Mouse (Mus musculus): ENCODE measurements around the gene Mybpc3.

Mybpc3 gene

GRCm38 (mm10) chr2:91117585-91118275 is at the start of gene Mybpc3:
TSS of gene Mybpc3 (plus strand) at chr2:91118144.
- no peak for DNase-seq

GRCm38 (mm10) chr2:91068162-91068871 is 49.6 kb upstream of the Mybpc3 start:
- DNase-seq = no peak

GRCm38 (mm10) chr2:91068872-91069165 is 49.1 kb upstream of the Mybpc3 start:
- no peak for DNase-seq

GRCm38 (mm10) chr2:91069306-91070000 is 48.5 kb upstream of the Mybpc3 start:
- DNase-seq = peak; percentile 32

- peak; percentile 97 for DNase-seq
These were observed 47.7 kb upstream of the Mybpc3 start, which contains the start of gene Slc39a13 for GRCm38 (mm10) chr2:91070076-91070800. TSS of gene Slc39a13 (minus strand) at chr2:91070417.

- no peak for DNase-seq
These were observed 46.9 kb upstream of the Mybpc3 start for GRCm38 (mm10) chr2:91071059-91071458.

GRCm38 (mm10) chr2:91072092-91072491 is 45.9 kb upstream of the Mybpc3 start:
- DNase-seq = no peak

- DNase-seq = no peak
These were observed 40.0 kb upstream of the Mybpc3 start for GRCm38 (mm10) chr2:91077957-91078313.

- no peak for DNase-seq
These were observed 39.5 kb upstream of the Mybpc3 start for GRCm38 (mm10) chr2:91078314-91079025.

- no peak for DNase-seq
These were observed 38.9 kb upstream of the Mybpc3 start for GRCm38 (mm10) chr2:91079026-91079384.

- DNase-seq = no peak
These were observed 37.0 kb upstream of the Mybpc3 start for GRCm38 (mm10) chr2:91080784-91081513.

GRCm38 (mm10) chr2:91081775-91082695 is 35.9 kb upstream of the Mybpc3 start, which contains the start of gene Spi1:
TSS of gene Spi1 (plus strand) at chr2:91082390.
- DNase-seq = no peak

GRCm38 (mm10) chr2:91082844-91083243 is 35.1 kb upstream of the Mybpc3 start:
- no peak for DNase-seq

- DNase-seq = no peak
These were observed 34.5 kb upstream of the Mybpc3 start for GRCm38 (mm10) chr2:91083366-91083940.

- DNase-seq = no peak
These were observed 33.6 kb upstream of the Mybpc3 start for GRCm38 (mm10) chr2:91084179-91084820.

- DNase-seq = no peak
These were observed 32.2 kb upstream of the Mybpc3 start for GRCm38 (mm10) chr2:91085494-91086391.

GRCm38 (mm10) chr2:91086392-91087237 is 31.3 kb upstream of the Mybpc3 start:
- DNase-seq = no peak

GRCm38 (mm10) chr2:91087453-91087852 is 30.5 kb upstream of the Mybpc3 start:
- no peak for DNase-seq

All from cerebellum, adult 8-10 months (tissue).